Mouse (Mus musculus): ENCODE measurements at regions not wholly inside any gene's neighbourhood (a gene's known extent, or its start where the extent isn't known, plus 50 kb on each side); places are given as distances from the start of the nearest gene placed in this dataset.
A peak's percentile ranks its signal among the peaks of the same experiment; 100 is the strongest.

- Histone ChIP-seq H3K36me3 (no peaks in the 10 kb centered on the region), H3K9me3 (no peaks in the 10 kb centered on the region), H3K9ac (no peak overlapping the region), H3K27me3 (no peaks in the 10 kb centered on the region), H3K4me3 (no peak overlapping the region), H3K4me2 (replicated peaks) (no peak overlapping the region), H3K27ac (no peak overlapping the region), H3K4me1 (no peaks in the 10 kb centered on the region)
- WGBS = 76% methylated on average over 2 of the region's 2 CpGs
- ATAC-seq (ENCODE audit: insufficient number of reproducible peaks, insufficient read depth, low FRiP score, low TSS enrichment) = no peak
These were observed 618.6 kb downstream of the Insc start for GRCm38 (mm10) chr7:115362117-115362516.

GRCm38 (mm10) chr7:115366910-115367309 is 623.4 kb downstream of the Insc start:
- H3K9me3 ChIP-seq = no peaks in the 10 kb centered on the region
- ATAC-seq (ENCODE audit: insufficient number of reproducible peaks, insufficient read depth, low FRiP score, low TSS enrichment) = no peak
- H3K9ac ChIP-seq = no peak overlapping the region
- H3K4me3 ChIP-seq = no peak overlapping the region
- H3K4me1 ChIP-seq = peaks cover 8% of the 10 kb centered on the region; the same call in 1 of the 2 replicates
- H3K27me3 ChIP-seq = peaks cover 6% of the 10 kb centered on the region
- 33% methylated on average over 5 of the region's 5 CpGs for WGBS
- H3K4me2 ChIP-seq (replicated peaks) = no peak overlapping the region
- H3K27ac ChIP-seq = no peak overlapping the region
- no peaks in the 10 kb centered on the region for H3K36me3 ChIP-seq

- no peaks in the 10 kb centered on the region for H3K9me3 ChIP-seq
- H3K4me1 ChIP-seq = peaks cover 8% of the 10 kb centered on the region; the same call in 1 of the 2 replicates
- no peak overlapping the region for H3K27ac ChIP-seq
- H3K9ac ChIP-seq = no peak overlapping the region
- ATAC-seq (ENCODE audit: insufficient number of reproducible peaks, insufficient read depth, low FRiP score, low TSS enrichment) = peak; percentile 67; the same call in 1 of the 2 replicates
- peaks cover 25% of the 10 kb centered on the region for H3K27me3 ChIP-seq
- H3K4me3 ChIP-seq = no peak overlapping the region
- H3K36me3 ChIP-seq = no peaks in the 10 kb centered on the region
- WGBS = 33% methylated on average over 9 of the region's 9 CpGs
- no peak overlapping the region for H3K4me2 ChIP-seq (replicated peaks)
These were observed 627.6 kb downstream of the Insc start for GRCm38 (mm10) chr7:115371143-115371542.

DNA sequence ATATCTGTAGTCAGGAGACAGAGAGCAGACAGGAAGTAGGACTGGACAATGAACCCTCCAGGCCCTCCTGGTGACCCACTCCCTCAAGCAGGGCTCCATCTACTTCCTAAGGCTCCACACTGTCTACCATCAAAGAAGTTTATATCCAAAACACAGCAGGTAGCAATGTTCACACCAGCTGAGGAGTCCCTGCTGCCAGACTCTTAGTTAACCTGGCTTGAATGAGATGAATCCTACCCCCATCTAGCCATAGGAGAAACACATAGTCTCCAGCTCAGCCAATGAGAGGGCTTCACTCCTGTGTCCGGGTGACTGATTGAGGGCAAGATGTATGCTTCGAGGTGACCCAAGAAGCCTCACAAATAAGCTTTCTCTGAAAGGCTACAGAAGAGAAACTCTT is 629.4 kb downstream of the Insc start:
- H3K27ac ChIP-seq = no peak overlapping the region
- no peaks in the 10 kb centered on the region for H3K9me3 ChIP-seq
- no peaks in the 10 kb centered on the region for H3K36me3 ChIP-seq
- no peak overlapping the region for H3K4me2 ChIP-seq (replicated peaks)
- no peak for ATAC-seq (ENCODE audit: insufficient number of reproducible peaks, insufficient read depth, low FRiP score, low TSS enrichment)
- peaks cover 8% of the 10 kb centered on the region; the same call in 1 of the 2 replicates for H3K4me1 ChIP-seq
- H3K4me3 ChIP-seq = no peak overlapping the region
- no peak overlapping the region for H3K9ac ChIP-seq
- peaks cover 26% of the 10 kb centered on the region for H3K27me3 ChIP-seq
- WGBS = 79% methylated on average over 2 of the region's 2 CpGs

- H3K9ac ChIP-seq = no peak overlapping the region
- no peak overlapping the region for H3K4me2 ChIP-seq (replicated peaks)
- no peak overlapping the region for H3K4me3 ChIP-seq
- WGBS = 69% methylated on average over 8 of the region's 8 CpGs
- no peaks in the 10 kb centered on the region for H3K9me3 ChIP-seq
- no peak for ATAC-seq (ENCODE audit: insufficient number of reproducible peaks, insufficient read depth, low FRiP score, low TSS enrichment)
- peaks cover 11% of the 10 kb centered on the region; the same call in 1 of the 2 replicates for H3K4me1 ChIP-seq
- no peaks in the 10 kb centered on the region for H3K36me3 ChIP-seq
- peaks cover 30% of the 10 kb centered on the region for H3K27me3 ChIP-seq
- H3K27ac ChIP-seq = no peak overlapping the region
These were observed 630.5 kb downstream of the Insc start for GRCm38 (mm10) chr7:115373781-115374533.

DNA sequence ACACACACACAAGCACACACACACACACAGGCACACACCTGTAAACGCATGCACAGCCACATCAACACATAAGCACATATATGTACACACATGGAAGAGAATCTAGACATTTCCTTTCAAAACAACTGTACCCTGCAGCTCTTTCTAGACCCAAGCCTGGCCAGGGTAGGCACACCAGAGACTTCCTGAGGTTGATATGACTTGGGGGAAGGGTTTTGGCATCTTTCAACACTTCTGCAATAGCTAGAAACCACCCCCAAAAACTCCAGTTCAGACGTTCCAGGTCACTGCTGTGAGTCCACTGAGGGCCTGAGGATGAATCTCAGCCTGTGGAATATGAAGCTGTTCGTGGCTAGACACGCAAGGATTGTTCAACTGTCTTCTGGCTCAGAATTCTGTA is 632.6 kb downstream of the Insc start:
- Histone ChIP-seq H3K36me3 (no peaks in the 10 kb centered on the region), H3K27ac (no peak overlapping the region), H3K4me1 (peaks cover 29% of the 10 kb centered on the region), H3K4me3 (no peak overlapping the region), H3K9me3 (no peaks in the 10 kb centered on the region), H3K27me3 (peaks cover 25% of the 10 kb centered on the region; the same call in 1 of the 2 replicates), H3K9ac (no peak overlapping the region), H3K4me2 (replicated peaks) (no peak overlapping the region)
- no peak for ATAC-seq (ENCODE audit: insufficient number of reproducible peaks, insufficient read depth, low FRiP score, low TSS enrichment)
- WGBS = 75% methylated on average over 4 of the region's 4 CpGs

DNA sequence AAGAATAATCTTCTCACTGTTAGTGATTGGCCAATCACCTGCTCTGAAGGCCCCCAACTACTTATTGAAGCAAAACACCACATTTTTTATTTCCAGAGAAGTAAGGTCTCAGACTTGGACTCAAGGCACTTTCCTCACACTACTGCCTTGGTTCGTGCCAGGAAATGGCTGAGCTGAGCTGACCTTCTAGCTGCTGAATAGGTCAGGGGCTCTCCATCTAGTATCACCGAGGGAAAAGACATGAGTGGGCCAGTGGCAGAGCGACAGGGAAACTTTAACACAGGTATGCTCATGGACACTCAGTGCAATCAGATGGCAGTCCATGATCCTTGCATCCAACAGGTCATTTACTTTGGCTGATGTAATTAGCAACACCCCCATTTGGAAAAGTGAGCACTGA is 635.3 kb downstream of the Insc start:
- 84% methylated on average over 3 of the region's 3 CpGs for WGBS
- Histone ChIP-seq H3K4me1 (peaks cover 26% of the 10 kb centered on the region), H3K4me3 (no peak overlapping the region), H3K9ac (no peak overlapping the region), H3K36me3 (no peaks in the 10 kb centered on the region), H3K27me3 (peaks cover 11% of the 10 kb centered on the region; the same call in 1 of the 2 replicates), H3K4me2 (replicated peaks) (no peak overlapping the region), H3K9me3 (no peaks in the 10 kb centered on the region), H3K27ac (no peak overlapping the region)
- no peak for ATAC-seq (ENCODE audit: insufficient number of reproducible peaks, insufficient read depth, low FRiP score, low TSS enrichment)

- WGBS = 27% methylated on average over 7 of the region's 7 CpGs
- H3K4me1 ChIP-seq = peaks cover 26% of the 10 kb centered on the region
- no peak overlapping the region for H3K4me2 ChIP-seq (replicated peaks)
- H3K4me3 ChIP-seq = no peak overlapping the region
- no peak overlapping the region for H3K9ac ChIP-seq
- peak overlapping the region; percentile 54; the same call in 1 of the 2 replicates for H3K27ac ChIP-seq
- peaks cover 11% of the 10 kb centered on the region; the same call in 1 of the 2 replicates for H3K27me3 ChIP-seq
- no peaks in the 10 kb centered on the region for H3K9me3 ChIP-seq
- no peaks in the 10 kb centered on the region for H3K36me3 ChIP-seq
- peak; percentile 72; the same call in 1 of the 2 replicates for ATAC-seq (ENCODE audit: insufficient number of reproducible peaks, insufficient read depth, low FRiP score, low TSS enrichment)
These were observed 636.1 kb downstream of the Insc start for GRCm38 (mm10) chr7:115379600-115379999.

GRCm38 (mm10) chr7:115380989-115381610 is 637.6 kb downstream of the Insc start:
- ATAC-seq (ENCODE audit: insufficient number of reproducible peaks, insufficient read depth, low FRiP score, low TSS enrichment) = no peak
- no peaks in the 10 kb centered on the region for H3K9me3 ChIP-seq
- no peaks in the 10 kb centered on the region for H3K36me3 ChIP-seq
- peak overlapping the region; percentile 9 for H3K27ac ChIP-seq
- no peak overlapping the region for H3K4me2 ChIP-seq (replicated peaks)
- no peak overlapping the region for H3K9ac ChIP-seq
- peaks cover 26% of the 10 kb centered on the region for H3K4me1 ChIP-seq
- H3K4me3 ChIP-seq = no peak overlapping the region
- H3K27me3 ChIP-seq = peaks cover 6% of the 10 kb centered on the region; the same call in 1 of the 2 replicates
- 18% methylated on average over 8 of the region's 8 CpGs for WGBS

DNA sequence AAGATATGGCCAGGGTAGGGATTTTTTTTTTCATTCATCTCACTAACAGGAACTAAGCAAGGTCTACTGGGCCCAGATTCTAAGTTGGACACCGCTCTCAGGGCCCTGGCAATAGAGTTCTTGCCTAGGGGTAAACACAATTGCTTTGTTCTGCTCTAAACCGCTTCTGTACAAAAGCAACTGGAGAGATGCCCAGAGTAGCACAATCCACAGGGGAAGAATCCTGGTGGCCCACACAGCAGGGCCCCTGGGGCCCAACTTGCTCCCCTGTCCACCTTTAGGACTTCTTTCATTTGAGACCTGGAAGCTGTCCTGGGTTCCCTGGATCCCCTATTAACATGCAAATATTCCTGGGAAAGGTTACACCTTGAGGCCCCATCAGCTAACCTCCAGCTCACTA is 639.4 kb downstream of the Insc start:
- Histone ChIP-seq H3K9ac (no peak overlapping the region), H3K27me3 (peaks cover 5% of the 10 kb centered on the region; the same call in 1 of the 2 replicates), H3K4me2 (replicated peaks) (no peak overlapping the region), H3K9me3 (no peaks in the 10 kb centered on the region), H3K27ac (no peak overlapping the region), H3K4me1 (peaks cover 26% of the 10 kb centered on the region), H3K36me3 (no peaks in the 10 kb centered on the region), H3K4me3 (no peak overlapping the region)
- ATAC-seq (ENCODE audit: insufficient number of reproducible peaks, insufficient read depth, low FRiP score, low TSS enrichment) = no peak
- 55% methylated on average over 2 of the region's 2 CpGs for WGBS

- no peak overlapping the region for H3K4me2 ChIP-seq (replicated peaks)
- 60% methylated on average over 5 of the region's 5 CpGs for whole genome bisulfite sequencing
- H3K4me3 ChIP-seq = no peak overlapping the region
- H3K9ac ChIP-seq = no peak overlapping the region
- no peaks in the 10 kb centered on the region for H3K36me3 ChIP-seq
- no peaks in the 10 kb centered on the region for H3K4me1 ChIP-seq
- H3K27ac ChIP-seq = no peak overlapping the region
- H3K27me3 ChIP-seq = no peaks in the 10 kb centered on the region
- no peak for ATAC-seq (ENCODE audit: insufficient number of reproducible peaks, insufficient read depth, low FRiP score, low TSS enrichment)
- H3K9me3 ChIP-seq = no peaks in the 10 kb centered on the region
These were observed 645.4 kb downstream of the Insc start for GRCm38 (mm10) chr7:115388874-115389273.

DNA sequence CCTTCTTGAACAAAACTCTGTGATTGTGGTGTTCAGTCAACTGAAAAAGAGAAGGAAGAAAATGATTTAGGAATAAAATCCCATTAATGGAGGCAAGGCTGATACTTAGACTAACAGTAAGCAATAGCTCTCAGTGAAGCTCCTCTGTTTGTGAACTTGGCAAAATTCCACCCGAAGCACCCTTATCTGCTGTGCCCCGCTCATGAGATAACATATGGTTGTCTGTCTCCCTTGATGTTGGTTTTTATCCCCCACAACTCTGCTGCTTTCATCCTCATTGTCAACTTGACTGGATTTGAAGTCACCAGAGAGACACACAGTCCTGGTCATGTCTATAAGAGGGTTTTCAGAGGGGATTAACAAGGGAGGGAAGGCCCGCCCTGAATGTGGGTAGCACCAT is 646.1 kb downstream of the Sox6 start:
- no peak overlapping the region for H3K4me3 ChIP-seq
- 0 out of 2 replicates have a peak, but pooled peaks cover 3% of the 10 kb centered on the region for H3K4me1 ChIP-seq
- peaks cover 4% of the 10 kb centered on the region; the same call in 1 of the 2 replicates for H3K27me3 ChIP-seq
- H3K4me2 ChIP-seq (replicated peaks) = no peak overlapping the region
- H3K27ac ChIP-seq = no peak overlapping the region
- H3K9ac ChIP-seq = no peak overlapping the region
- H3K36me3 ChIP-seq = no peaks in the 10 kb centered on the region
- no peak for ATAC-seq (ENCODE audit: insufficient number of reproducible peaks, insufficient read depth, low FRiP score, low TSS enrichment)
- H3K9me3 ChIP-seq = no peaks in the 10 kb centered on the region
- 85% methylated on average over 3 of the region's 3 CpGs for WGBS

Data from embryonic facial prominence, embryonic 12.5 days (tissue).